Mouse (Mus musculus) liver, postnatal 0 days (tissue): ENCODE measurements at regions not wholly inside any gene's neighbourhood (a gene's known extent, or its start where the extent isn't known, plus 50 kb on each side); places are given as distances from the start of the nearest gene placed in this dataset.

Experiments
- CTCF ChIP-seq: sonication (generic); IDR thresholded peaks from 2 replicates; pipeline ENCODE4 v1.5.1; 2016; ENCODE audit warnings: antibody characterized with exemption, low read depth
- EP300 ChIP-seq: IDR thresholded peaks from 2 replicates; pipeline ENCODE4 v1.6.1; 2016; ENCODE audit warnings: antibody characterized with exemption, low read depth, mild to moderate bottlenecking

DNA sequence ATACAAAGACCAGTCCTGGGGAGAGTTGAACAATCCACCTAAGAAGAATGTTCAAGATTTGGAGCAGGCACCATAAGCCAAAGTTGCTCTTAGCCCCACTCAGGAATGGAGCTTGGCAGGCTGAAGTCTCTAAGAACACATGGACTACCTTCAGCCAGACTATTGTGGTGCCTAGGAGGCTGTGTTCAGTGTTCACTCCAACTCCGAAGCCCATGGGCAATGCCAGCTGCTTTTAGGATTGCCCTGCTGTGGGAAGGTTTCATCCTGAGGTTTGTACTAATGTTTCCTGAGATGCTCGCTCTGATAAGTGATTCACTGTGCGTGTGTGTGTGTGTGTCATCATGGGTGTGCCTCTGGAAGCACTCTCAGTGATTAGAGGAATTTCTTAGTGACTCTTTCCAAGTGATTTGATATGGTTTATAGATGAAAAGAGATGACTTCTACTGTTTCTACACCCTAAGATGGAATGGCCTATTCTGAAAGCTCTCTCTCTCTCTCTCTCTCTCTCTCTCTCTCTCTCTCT lies 220.1 kb downstream of the Ktn1 start:
- TF ChIP-seq CTCF (no peak), EP300 (no peak)
